Mouse (Mus musculus) cerebellum, adult 18-20 months (tissue): ENCODE data around the gene Dgkq.
A peak's percentile ranks its signal among the peaks of the same experiment; 100 is the strongest.

Source experiments
- DNase-seq, 2 experiments: peaks; one replicate each; pipeline ENCODE4 v3.0.0; 2021

The Dgkq gene

DNA sequence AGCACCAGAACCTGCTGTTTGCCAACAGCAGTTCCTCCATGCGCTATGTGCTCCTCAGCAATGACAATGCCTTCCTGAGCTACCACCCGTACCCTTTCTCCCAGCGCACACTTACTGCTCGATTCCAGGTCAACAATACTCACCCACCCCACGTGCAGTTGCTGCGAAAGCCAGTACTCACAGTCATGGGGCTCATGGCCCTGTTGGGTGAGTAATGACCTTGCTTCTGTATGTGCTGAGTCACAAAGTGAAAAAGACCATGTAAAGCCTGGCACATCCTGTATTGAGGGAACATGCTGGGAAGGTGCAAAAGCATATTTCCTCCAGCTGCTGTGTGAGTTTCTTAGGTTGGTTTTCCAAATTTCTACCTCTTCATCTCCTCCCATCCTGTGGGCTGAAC is 11.4 kb upstream of the Dgkq start:
- no peak for DNase-seq

DNA sequence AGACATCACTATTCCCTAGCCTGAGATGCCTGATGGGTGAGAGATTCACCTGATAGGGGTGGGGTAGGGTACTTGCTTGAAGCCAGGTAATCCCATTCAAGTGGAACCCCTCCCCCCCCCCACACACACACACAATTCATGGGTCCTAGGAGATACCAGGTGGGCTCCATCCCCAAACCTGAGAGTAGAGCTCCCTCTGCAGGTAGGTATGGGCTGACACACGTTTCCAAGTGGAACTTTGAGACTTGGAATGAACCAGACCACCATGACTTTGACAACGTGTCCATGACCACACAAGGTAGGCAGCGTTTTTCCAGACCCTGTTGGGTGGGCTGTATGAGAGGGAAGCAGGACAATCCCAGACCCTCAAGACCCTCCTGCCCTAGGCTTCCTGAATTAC is 10.4 kb upstream of the Dgkq start:
- no peak for DNase-seq

DNA sequence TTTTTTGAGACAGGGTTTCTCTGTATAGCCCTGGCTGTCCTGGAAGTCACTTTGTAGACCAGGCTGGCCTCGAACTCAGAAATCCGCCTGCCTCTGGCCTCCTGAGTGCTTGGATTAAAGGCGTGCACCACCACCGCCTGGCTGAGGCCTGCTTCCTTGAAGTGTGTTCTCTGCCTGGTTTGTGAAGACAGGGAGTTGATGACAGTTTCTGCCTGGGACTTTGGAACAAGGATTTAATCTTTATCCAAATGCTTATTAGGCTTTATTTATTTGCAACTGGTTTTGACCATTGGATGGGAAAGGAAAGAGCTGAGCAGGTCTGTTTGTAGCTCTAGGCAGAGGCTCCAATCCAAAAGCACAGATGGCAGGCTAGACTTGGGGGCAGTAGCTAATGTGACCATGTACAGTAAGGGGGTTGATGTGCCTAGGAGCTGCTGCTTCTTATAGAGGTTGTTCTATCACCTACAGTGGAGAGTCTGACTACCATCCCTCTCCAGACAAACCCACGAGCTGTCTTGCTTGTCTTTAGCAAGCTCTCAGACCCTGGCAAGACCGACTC is 8.9 kb upstream of the Dgkq start:
- DNase-seq = peak; percentile 30 to 44

DNA sequence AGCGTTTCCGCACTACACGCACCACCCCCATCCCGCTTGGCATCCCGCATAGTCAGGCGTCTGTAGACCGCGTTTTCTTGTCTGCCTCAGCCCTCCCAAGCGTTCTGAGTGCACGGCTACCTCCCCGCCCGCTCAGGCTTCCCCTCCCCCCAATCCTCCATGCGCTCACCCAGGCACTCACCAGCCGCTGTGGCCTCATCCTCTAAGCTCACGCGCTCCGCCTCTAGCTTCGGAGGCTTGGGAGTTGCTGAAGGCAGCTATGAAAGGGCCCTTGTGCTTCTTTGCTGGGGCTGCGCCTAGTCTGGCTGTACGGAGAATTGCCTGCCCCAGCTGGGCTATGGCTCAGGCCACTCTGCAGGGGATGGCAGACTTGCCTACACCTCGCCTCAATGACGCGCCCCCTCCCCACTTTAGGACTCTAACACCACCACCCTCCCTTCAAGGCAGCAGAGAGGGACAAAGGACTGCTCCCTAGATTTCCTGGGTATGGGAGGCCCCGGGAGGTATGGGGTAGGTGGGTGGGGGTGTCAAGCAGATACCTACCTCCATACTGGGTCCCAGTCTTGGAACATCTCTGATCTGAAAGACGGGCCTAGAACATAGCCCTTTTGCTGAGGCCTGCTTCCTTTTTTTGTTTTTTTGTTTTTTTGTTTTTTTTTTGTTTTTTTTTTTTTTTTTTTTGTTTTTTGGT is 8.3 kb upstream of the Dgkq start:
- DNase-seq = peak; percentile 68 to 72

DNA sequence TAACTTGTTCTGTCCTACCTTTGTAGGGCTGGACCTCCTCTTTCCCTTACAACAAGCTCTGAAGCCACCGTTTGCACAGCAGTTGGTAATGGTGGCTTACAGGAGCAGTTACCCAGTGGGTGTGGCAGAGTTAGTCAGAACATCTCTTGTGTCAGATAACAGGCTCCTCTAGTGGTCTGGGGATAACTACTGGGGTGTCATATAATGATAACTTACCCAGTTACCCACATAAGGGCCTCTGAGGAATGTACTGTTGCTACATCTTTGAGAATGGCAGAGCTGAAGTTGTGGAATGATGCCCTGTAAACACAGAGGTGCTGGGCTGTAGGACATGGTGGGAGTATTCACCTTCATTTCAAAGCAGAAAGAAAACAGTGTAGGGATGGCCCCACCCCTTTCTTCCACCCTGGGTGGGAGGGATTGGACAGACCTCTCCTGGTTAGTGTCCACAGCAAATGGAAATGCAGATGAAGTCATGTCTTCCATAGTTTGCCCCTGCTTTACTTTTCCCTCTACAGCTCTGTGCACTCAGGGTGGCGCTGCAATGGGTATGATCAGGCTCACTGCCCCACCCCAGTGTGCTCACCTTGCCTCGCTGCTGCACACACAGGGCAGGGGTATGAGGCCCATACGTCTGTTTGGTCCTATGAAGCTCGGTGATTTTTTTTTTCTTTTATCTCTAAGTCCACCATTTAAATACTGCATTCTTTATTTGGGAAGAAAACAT is 7.5 kb upstream of the Dgkq start:
- DNase-seq = no peak

DNA sequence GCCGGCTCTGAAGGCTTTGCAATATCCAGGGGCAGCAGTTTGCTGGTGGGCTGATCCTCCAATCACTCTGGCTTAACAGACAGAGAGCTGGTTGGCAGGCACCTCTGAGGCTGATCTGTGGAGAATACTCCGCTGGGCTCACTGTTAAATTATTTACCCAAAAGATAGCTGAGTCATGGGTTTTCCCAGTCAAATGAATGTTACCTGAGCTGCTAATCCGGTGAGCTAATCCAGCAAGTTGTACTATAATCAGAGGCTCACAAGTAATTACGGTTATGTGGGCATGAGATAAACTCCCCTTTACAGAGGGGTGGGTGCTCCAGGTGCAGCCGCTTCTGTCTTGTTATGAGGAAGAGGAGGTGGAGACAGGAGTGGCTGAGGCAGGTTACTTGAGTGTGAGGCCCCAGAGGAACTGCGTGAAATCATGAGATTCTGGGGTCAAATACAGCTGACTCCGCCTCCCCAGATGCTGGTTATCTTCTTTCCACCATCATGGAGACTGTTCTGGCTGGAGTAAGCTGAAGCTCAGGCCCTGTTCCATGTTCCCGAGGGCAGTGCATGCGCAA is 5.9 kb upstream of the Dgkq start, which contains the start of gene Slc26a1:
TSS of gene Slc26a1 (minus strand) at position 319 of the 566 bp plus-strand sequence.
- no peak for DNase-seq

DNA sequence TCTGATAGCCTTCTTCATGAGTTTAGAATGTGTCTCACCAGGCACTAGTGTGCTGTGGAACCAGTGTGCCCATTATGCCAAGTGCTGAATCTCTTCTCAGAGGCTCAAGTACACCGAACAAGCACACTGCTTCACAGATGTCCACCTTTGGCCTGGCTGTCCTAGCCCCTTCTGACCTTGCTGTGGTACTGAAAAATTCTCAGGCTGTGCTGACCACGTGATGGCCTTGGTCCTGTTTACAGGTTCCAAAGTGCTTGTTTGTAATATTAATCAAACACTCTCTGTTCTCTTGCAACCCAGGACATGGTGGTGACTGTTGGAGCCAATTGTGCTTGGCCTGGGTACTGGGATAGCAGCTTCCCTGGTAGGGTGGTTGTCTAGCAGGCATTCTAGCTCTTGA is 5.2 kb upstream of the Dgkq start:
- DNase-seq = no peak

DNA sequence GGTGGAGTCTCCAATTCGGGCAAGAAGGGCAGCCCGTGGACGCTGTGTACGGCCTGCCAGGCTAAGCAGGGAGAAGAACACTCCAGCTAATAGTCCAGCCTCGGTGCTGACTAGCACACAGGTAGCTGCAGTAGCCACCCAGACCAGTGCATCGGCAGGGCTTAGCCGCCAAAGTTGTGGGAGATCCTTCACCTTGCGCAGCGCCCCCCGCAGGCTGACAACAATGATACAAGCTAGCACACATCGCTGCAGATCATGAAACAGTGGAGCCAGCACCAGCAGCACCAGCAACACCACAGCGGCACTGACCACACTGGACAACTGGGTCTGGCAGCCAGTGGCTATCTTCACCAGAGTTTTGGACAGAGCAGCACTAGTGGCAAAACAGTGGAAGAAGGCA is 2.3 kb upstream of the Dgkq start:
- DNase-seq = no peak

DNA sequence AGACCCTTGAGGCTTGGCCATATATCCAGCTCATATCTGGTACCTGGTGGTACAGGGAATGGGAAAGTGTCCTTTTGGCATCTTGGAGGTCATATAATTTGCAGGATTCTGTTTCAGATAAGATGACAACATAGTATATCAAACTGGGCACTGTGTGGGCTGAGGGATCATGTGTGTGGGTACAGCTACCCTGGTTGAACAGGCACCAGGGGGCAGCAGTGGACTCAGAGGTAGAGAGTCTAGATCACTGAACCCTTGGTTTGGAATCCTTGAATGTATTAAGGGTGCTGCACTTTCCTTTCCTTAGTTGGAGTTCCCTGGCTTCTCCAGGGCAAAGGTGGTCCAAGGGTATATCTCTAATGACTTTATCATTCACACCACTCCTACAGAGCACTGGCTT is 1.3 kb upstream of the Dgkq start:
- peak; percentile 47 to 48 for DNase-seq

DNA sequence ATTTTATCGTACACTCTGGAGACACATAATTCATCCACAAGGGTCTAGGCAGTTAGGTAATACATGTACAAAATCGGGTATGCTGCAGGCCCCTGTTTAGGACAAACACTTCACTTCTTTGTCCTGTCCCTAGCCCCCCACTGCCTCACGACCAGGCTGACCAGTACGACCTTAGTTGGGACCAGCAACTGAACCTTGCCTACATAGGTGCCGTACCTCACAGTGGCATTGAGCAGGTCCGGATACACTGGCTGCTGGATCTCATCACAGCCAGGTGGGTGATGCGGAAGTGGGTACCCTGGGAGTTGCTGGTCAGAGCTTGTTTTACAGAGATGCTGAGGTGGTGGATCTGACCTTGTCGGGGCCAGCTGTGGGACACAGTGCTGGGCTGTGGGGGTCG is 514 bp upstream of the Dgkq start:
- DNase-seq = peak in 1 of 2 experiments; percentile 33

DNA sequence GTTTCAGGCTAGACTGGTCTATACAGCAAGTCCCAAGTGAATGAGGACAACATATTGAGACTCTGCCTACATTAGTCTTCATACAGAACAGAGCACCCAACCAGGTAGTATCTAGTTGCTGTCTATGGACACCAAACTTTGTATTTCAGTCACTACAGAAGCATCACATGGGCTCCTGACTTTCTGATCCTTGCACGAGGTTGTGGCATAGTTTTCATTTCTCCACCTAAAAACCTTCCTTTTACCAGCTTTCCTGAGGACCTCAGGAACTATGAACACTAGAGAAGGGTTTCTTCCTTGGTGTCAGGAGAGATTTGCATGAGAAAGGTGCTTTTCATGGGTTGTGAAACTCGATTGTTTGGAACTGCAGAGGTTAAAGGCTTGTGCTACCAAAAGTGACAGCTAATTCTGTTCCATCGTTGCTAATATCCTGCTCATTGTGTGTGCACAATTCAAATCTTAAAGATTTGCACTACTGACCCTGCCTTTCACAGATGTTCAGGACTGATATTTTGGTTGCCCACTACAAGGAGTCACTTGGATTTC is 1.0 kb downstream of the Dgkq start:
- DNase-seq = no peak

DNA sequence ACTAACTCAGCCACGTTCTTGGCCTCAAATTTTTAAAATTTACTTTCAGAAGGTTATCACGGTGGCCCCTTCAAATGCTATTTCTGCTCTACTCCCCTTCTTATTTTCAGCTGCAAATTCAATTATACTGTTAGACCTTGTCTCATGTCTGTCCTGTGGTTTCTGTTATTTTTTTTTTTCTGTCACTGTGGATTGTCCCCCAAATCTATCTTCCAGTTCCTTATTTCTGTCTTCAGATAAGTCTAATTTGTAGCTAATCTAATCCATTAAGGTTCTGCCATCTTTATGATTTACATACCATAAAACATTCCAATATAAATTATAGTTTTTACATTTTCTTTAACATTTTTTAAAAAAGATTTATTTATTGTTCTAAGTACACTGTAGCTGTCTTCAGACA is 2.1 kb downstream of the Dgkq start:
- no peak for DNase-seq

DNA sequence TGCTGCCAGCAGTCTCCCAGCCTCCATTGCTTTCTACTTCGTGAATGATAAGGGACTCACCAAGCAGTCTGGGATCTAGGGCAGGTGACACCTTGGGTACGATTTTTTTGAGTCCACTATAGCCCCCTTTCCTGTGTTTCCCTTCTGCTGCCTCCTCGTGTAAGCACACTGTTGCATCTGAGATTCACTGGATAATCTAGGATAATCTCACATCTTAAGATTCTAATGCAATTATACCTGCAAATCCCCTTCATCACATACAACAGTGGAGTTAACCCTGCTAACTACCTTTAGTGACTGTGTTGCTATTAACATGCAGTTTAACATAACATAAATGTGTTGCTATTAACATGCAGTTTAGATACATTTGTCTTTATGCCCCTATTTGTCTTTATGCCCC is 4.4 kb downstream of the Dgkq start:
- no peak for DNase-seq

DNA sequence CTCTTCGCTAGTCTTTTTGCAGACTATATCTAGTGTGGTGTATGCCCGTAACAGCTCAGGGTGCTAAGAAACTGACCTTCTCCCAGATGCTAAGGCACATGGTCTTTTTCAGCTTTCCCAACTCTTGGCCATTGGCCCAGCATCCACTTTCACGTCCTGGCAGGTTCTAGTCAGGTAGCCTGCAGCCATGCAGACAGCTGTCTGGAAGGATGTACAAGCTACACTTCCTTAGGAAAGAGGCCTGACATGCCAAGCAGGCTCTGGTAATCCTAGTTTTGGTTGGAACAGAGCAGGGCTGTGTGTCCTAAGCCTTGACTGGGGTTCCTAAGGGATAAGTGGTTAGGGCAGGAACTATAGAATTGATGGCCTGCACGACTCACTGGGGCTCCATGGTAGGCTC is 6.7 kb downstream of the Dgkq start:
- DNase-seq = no peak

DNA sequence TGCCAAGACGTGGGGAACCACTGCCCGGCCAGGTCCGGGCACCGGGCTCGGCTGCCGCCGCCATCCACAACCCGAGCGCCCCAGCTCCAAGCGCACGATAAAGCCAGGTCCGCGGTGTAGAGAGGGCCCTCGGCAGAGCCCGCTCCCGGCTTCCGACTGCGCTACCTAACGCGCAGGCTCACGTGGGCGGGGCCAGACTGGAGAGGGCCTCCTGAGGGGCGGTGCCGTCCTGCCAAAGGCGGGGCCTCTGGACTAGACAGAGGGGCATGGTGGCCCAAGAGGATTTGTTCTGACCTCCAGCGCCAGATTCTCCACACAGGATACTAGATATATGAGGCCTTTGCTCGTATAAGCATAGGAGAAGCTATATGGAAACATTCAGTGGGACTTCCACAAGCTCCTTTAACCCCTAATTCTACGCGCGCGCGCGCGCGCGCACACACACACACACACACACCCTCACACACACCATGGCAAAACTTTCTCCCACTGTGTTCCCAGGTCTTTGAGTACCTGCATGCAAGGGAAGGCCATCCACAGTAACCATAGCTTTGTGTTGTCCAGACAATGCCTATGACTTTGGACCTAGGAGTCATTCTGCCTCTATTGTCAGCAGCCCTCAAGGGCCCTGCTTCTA is 8.7 kb downstream of the Dgkq start:
- DNase-seq = peak; percentile 94 to 97

DNA sequence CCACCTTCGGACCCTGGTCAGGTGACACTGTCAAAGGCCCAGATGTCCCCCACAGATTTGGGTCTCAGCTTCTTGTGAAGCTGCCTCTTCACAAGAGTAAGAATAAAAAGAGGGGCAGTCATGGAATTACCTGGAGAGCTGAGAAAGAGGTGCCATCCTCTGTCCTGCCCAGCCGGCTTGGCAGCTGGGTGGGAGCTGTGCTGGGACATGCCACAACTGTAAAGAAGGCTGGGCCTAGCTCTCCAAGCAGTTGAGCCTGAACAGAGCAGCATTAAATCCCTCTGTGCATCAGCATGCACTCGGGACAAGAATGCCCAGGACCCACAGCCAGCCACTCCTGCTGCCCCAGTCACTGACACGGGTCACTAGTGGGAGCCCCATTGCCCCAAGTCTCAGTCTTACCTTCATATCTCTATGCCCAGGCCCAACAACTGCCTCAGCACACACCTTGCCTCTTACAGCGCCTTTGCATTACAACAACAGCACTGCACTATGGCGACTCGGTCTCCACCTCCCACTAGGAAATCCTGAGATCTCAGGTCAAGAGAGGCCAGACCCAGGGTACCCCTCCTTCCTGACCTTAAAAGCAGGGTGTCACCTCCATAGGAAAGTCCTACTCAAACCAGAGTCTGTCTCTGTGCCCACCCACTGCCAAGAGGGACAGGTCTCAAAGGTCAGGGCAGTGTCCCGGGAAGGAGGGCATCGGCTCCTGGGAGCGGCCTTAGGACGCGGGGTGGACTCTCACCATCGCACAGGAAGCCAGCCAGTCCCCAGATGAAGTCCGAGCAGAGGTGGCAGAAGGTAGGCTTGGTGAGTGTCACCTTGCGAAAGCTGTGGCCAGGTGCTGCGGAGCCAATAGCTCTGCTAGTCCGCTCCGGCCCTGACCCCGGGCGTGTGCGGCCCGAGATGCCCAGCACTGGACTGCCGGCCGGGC is 9.5 kb downstream of the Dgkq start, which contains the start of gene Idua:
TSS of gene Idua (plus strand) at position 634 of the 934 bp plus-strand sequence.
- no peak for DNase-seq

DNA sequence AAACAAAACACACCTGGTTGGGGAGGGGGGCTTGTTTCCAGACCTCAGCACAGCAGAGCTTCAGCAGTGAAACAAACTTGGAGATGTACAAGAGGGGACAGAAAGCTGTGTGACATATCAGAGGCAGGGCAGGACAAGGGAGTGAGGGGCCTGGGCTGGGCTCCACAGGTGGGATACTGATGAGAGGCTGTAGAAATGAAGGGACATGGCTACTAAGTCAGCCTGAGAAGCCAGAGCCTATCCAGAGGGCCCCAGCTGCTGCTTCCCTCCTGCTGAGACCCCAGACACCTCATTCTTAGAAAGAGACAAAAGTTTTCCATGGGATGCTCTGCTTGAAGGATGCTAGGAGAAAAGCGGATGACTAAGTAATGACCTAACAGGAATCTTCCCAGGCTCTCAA is 10.9 kb downstream of the Dgkq start:
- no peak for DNase-seq

DNA sequence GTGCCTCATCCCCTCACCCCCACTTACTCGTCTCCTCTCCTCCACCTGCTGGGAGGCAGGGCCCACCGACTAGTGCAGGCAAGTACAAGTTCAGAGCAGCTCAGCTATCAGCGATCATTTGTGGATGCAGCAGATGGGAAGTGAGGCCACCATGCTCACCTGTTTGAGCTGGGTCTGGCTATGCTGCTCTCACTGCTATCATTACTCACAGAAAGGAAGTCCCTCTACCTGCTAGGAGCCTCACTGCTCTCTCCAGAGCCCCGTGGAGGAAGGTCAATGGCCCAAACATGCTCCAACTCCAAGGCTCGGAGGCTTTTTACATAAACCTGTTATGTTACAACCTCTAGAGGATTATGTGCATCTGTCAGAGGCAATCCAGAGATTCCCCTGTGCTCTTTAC is 12.1 kb downstream of the Dgkq start:
- DNase-seq = no peak

DNA sequence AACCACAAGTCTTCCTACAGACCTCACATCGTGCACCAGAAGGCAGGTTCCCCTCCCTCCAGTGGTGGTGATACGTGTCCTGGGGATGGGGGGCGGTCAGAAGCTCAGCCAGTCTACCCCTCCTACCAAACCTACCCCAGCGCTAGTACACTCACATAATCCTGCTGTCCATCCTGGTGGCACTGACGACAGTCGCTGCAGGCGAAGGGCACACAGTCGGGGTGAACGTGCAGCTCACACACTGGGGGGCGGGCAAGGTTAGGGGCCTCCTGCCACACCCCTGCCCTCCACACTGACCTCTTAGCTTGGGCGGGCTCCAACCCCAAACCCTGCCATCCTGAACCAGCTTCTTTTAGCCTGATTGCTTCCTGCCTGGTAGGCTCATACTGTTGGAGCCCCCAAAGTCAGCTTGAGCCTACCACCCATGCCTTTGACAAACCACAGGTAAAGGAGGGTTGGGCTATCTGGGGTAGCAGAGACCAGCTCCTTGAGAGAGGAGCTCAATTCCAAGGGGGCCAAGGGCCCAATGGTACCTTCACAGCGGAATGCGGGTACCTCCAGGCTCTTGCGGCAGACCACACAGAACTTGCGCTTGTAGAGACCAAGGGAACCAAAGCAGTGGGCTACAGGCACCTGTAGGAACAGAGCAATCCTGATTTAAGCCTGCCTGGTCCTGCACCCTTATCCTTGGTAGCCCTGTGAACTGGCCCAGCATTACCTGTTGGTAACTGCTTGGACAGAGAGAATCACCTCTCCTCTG is 13.4 kb downstream of the Dgkq start:
- DNase-seq = no peak

DNA sequence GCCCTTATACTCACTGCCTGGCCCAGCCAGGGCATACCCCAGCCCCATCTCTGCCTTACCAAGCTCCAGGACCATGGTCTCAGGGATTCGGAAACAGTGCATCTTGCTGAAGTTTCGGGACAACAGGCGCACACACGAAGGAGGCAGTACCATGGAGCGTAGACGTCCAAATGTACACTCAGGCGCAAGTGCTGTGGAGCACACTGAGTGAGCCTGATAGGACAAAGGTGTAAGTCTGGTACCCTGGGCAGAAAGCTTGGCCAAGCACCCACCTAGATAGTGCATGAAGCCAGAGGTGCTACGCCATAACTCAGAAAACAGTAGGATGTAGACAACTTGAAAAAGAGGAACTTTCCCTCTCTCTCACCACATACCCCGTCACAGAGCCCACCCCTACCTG is 14.1 kb downstream of the Dgkq start:
- no peak for DNase-seq

DNA sequence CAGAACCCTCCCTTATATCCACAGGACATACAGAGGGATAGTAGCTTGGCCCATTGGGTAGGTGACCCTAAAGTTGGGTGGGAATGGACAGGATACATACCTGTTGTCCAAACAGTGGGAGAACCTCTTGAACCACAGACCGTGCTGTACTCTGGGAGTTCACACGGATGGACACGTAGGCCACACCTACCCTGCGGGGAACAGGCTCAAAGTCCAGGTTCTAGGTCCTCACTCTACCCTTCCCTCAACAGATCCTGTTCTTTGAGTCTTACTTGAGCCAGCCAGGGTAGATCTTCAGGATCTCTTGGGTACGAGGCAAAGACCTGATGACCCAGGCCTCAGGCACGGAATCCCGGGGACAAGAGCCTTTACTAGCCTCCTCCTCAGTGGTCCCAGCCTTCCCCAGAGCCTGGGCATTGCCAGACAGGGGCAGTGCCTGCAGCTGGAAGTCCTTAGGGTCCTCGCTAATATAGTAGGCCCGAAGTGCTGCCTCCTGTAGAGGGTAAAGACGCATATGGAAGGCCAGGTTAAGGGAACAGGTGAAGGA is 15.0 kb downstream of the Dgkq start:
- no peak for DNase-seq
